Mouse (Mus musculus) limb, embryonic 13.5 days (tissue): ENCODE data around the gene Paics. TPM values are rescaled to one million over a fixed set of nuclear protein-coding genes. Genes with fewer than 3 reads are reported as not detected.
"Not testable (repeated sequence)": the region's sequence is repeated elsewhere in the genome, so short reads cannot be mapped to it uniquely, and the experiment has no call there.

Experiments used
- ATAC-seq: fragments of 200-750 bp; cut with Nextera tagmentation; 2 replicates; pipeline ENCODE4 v1.8.0; 2017; ENCODE audit warnings: low read depth, moderate number of reproducible peaks, moderate TSS enrichment; ENCODE audit not compliant: low FRiP score
- H3K27ac ChIP-seq: fragments of 300-500 bp; sonication (generic); 2 replicates; pipeline ENCODE4 v1.5.1; 2015; ENCODE audit warnings: inconsistent platforms, mild to moderate bottlenecking, moderate library complexity
- H3K27me3 ChIP-seq: fragments of 300-500 bp; sonication (generic); 2 replicates; pipeline ENCODE4 v1.6.1; 2015; ENCODE audit warnings: mild to moderate bottlenecking, inconsistent platforms
- H3K36me3 ChIP-seq: fragments of 300-500 bp; sonication (generic); 2 replicates; pipeline ENCODE4 v1.6.1; 2015; ENCODE audit warnings: inconsistent platforms, mild to moderate bottlenecking, moderate library complexity
- H3K4me1 ChIP-seq: fragments of 300-500 bp; sonication (generic); 2 replicates; pipeline ENCODE4 v1.6.1; 2015; ENCODE audit warnings: inconsistent platforms
- H3K4me2 ChIP-seq: fragments of 300-500 bp; sonication (generic); replicated peaks from 2 replicates; pipeline ENCODE4 v1.6.1; 2015; ENCODE audit warnings: inconsistent platforms, mild to moderate bottlenecking, moderate library complexity
- H3K4me3 ChIP-seq: fragments of 300-500 bp; sonication (generic); 2 replicates; pipeline ENCODE4 v1.5.1; 2015; ENCODE audit warnings: moderate library complexity, mild to moderate bottlenecking, inconsistent platforms
- H3K9ac ChIP-seq: fragments of 300-500 bp; sonication (generic); 2 replicates; pipeline ENCODE4 v1.6.1; 2015; ENCODE audit warnings: mild to moderate bottlenecking, inconsistent platforms
- H3K9me3 ChIP-seq: fragments of 300-500 bp; sonication (generic); 2 replicates; pipeline ENCODE4 v1.6.1; 2016; ENCODE audit warnings: inconsistent platforms
- WGBS: fragments of 180-500 bp; shearing (Covaris S2); methylation state at CpG from one replicate; pipeline ENCODE4 v1.1.7; 2015; 5-methylcytosine and 5-hydroxymethylcytosine counted together
- polyA plus RNA-seq: library from polyadenylated mRNA; unstranded; fragments of >200 nt; fragmentation: Nextera tagmentation; extraction: Ambion mirVana; gene quantifications from 2 replicates; pipeline ENCODE4 v1.2.1, GENCODE M21; 2015

The Paics gene
- polyA plus RNA-seq, 1 experiment from 2014 or later = 323 TPM

- peaks cover 43% of the 10 kb centered on the region for H3K4me1 ChIP-seq
- H3K27ac ChIP-seq = 0 out of 2 replicates have a peak overlapping the region, but pooled peaks have one; percentile 7
- no peaks in the 10 kb centered on the region for H3K27me3 ChIP-seq
- H3K9me3 ChIP-seq = no peaks in the 10 kb centered on the region
- H3K4me3 ChIP-seq = no peak overlapping the region
- 75% methylated on average over 6 of the region's 6 CpGs for WGBS
- H3K4me2 ChIP-seq = no peak overlapping the region
- H3K9ac ChIP-seq = no peak overlapping the region
- ATAC-seq = no peak
- peaks cover 42% of the 10 kb centered on the region for H3K36me3 ChIP-seq
These were observed 3.3 kb downstream of the Paics start for GRCm38 (mm10) chr5:76954271-76954900.

- H3K4me1 ChIP-seq = peaks cover 33% of the 10 kb centered on the region
- no peak overlapping the region for H3K4me3 ChIP-seq
- H3K9me3 ChIP-seq = no peaks in the 10 kb centered on the region
- no peaks in the 10 kb centered on the region for H3K27me3 ChIP-seq
- no peak overlapping the region for H3K4me2 ChIP-seq
- H3K36me3 ChIP-seq = peaks cover 51% of the 10 kb centered on the region
- H3K27ac ChIP-seq = peak overlapping the region; percentile 44; the same call in 1 of the 2 replicates
- WGBS = 87% methylated on average over 4 of the region's 4 CpGs
- no peak for ATAC-seq
- H3K9ac ChIP-seq = no peak overlapping the region
These were observed 4.4 kb downstream of the Paics start for GRCm38 (mm10) chr5:76955474-76955873.

DNA sequence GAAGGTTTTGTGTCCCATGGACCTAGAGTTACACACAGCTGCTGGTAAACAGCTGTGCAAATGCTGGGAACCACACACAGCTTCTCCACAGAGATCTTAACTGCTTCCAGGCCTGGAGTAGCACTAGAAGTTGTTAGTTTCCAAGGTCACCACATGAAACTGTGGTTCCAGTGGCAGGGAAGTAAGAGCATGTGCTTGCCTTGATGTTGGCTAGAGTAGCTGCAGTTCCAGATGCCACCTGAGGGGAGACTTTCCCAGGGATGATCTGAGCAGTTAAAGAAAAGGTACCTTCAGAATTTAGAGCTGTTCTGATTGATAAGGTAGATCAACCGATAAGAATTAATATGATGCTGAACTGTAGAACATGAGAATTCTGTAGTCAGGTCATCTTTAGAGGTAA is 6.8 kb downstream of the Paics start:
- H3K4me1 ChIP-seq = peaks cover 25% of the 10 kb centered on the region
- no peak overlapping the region for H3K9ac ChIP-seq
- no peaks in the 10 kb centered on the region for H3K27me3 ChIP-seq
- ATAC-seq = no peak
- H3K9me3 ChIP-seq = no peaks in the 10 kb centered on the region
- no peak overlapping the region for H3K27ac ChIP-seq
- peaks cover 75% of the 10 kb centered on the region for H3K36me3 ChIP-seq
- H3K4me2 ChIP-seq = no peak overlapping the region
- H3K4me3 ChIP-seq = no peak overlapping the region
- WGBS = 84% methylated on average over 1 of the region's 1 CpGs

GRCm38 (mm10) chr5:76959587-76959986 is 8.5 kb downstream of the Paics start:
- Histone ChIP-seq H3K9me3 (no peaks in the 10 kb centered on the region), H3K9ac (no peak overlapping the region), H3K27me3 (no peaks in the 10 kb centered on the region), H3K4me2 (no peak overlapping the region), H3K27ac (no peak overlapping the region), H3K36me3 (peaks cover 81% of the 10 kb centered on the region), H3K4me3 (no peak overlapping the region), H3K4me1 (peaks cover 11% of the 10 kb centered on the region)
- WGBS = 76% methylated on average over 5 of the region's 5 CpGs
- no peak for ATAC-seq

GRCm38 (mm10) chr5:76962545-76962944 is 11.4 kb downstream of the Paics start:
- Histone ChIP-seq H3K4me2 (no peak overlapping the region), H3K9ac (no peak overlapping the region), H3K36me3 (peaks cover 87% of the 10 kb centered on the region), H3K27ac (no peak overlapping the region), H3K4me3 (no peak overlapping the region), H3K4me1 (no peaks in the 10 kb centered on the region), H3K9me3 (no peaks in the 10 kb centered on the region), H3K27me3 (no peaks in the 10 kb centered on the region)
- no peak for ATAC-seq
- 62% methylated on average over 11 of the region's 11 CpGs for WGBS

DNA sequence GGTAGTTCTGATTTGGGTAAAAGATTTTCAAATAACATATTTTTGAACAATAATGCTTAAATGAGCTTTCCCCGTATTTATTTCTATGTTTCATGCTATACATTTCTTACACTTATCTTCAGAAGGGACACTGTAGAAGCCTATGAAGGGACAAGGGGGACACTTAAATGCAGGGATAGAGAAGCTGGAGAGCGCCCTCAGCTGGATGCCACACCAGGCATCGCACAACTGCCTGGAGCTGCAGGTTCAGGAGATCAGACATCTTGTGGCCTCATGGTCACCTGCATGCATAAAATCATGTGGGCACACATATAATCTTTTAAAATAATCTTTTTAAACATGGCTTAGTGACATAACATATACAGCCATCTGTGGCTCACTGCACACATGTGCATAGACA is 13.5 kb downstream of the Paics start:
- Histone ChIP-seq H3K9ac (no peak overlapping the region), H3K4me2 (no peak overlapping the region), H3K9me3 (no peaks in the 10 kb centered on the region), H3K27ac (no peak overlapping the region), H3K36me3 (peaks cover 88% of the 10 kb centered on the region), H3K4me3 (no peak overlapping the region), H3K27me3 (no peaks in the 10 kb centered on the region), H3K4me1 (no peaks in the 10 kb centered on the region)
- 88% methylated on average over 3 of the region's 3 CpGs for WGBS
- no peak for ATAC-seq

DNA sequence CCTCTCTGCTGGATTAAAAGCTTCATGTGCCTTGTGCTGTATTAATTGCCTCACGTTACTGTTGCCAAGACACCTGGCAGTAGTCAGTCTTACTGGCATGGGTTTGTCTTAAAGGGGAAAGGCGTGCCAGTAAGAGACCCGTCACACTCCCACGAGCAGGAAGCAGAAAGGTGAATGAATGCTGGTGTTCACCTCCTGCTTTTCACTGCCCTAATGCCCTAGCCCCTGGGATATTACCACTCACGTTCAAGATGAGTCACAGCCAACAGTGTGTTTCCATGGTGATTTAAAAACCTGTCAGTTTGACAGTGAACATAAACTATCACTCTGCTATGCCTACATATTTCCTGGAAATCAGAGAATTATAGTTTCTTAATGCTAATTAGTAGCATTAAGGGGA is 18.1 kb downstream of the Paics start:
- Histone ChIP-seq H3K9me3 (no peaks in the 10 kb centered on the region), H3K4me3 (no peak overlapping the region), H3K27ac (no peak overlapping the region), H3K36me3 (peaks cover 57% of the 10 kb centered on the region), H3K9ac (no peak overlapping the region), H3K4me1 (peaks cover 8% of the 10 kb centered on the region), H3K4me2 (no peak overlapping the region), H3K27me3 (no peaks in the 10 kb centered on the region)
- ATAC-seq = no peak
- WGBS = 79% methylated on average over 5 of the region's 5 CpGs

DNA sequence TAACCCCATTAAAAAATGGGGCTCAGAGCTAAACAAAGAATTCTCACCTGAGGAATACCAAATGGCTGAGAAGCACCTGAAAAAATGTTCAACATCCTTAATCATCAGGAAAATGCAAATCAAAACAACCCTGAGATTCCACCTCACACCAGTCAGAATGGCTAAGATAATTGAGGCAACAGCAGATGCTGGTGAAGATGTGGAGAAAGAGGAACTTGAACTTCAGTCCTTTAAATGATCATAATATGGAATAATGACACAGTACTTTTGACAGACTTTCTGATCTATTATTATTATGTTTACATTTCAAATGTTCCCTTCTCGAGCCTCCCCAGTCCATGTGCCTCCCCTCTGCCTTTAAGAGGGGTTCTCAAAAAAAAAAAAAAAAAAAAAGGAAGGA is 20.0 kb downstream of the Paics start:
- not testable (repeated sequence) for H3K9me3 ChIP-seq, H3K27ac ChIP-seq, H3K27me3 ChIP-seq, H3K4me2 ChIP-seq, H3K9ac ChIP-seq, ATAC-seq, H3K4me3 ChIP-seq
- H3K36me3 ChIP-seq = peaks cover 42% of the 10 kb centered on the region
- H3K4me1 ChIP-seq = peaks cover 16% of the 10 kb centered on the region
- 81% methylated on average over 1 of the region's 1 CpGs for WGBS

GRCm38 (mm10) chr5:76973488-76973887 is 22.4 kb downstream of the Paics start:
- peak overlapping the region; percentile 94 for H3K4me3 ChIP-seq
- H3K27ac ChIP-seq = no peak overlapping the region
- peaks cover 19% of the 10 kb centered on the region for H3K4me1 ChIP-seq
- peaks cover 42% of the 10 kb centered on the region for H3K36me3 ChIP-seq
- H3K9me3 ChIP-seq = no peaks in the 10 kb centered on the region
- H3K27me3 ChIP-seq = no peaks in the 10 kb centered on the region
- H3K4me2 ChIP-seq = peak overlapping the region; percentile 89
- H3K9ac ChIP-seq = peak overlapping the region; percentile 82
- 72% methylated on average over 3 of the region's 3 CpGs for WGBS
- no peak for ATAC-seq

DNA sequence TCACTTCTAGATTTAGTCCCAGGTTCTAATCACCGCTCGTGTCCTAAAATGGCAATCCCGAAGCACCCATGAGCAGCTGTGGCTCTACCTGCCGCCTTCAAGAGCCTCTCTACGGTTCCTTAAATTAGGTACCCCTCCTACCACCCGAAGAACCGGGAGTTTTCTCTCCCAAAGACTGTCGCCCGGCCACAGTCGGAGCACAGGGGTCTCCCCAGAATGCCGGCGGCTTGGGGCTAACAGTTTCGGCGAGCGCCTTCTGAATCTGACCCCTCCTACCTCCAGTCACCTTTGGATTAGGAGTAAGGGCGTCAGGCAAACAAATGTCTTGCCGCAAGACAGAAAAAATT is 23.1 kb downstream of the Paics start:
- Histone ChIP-seq H3K9me3 (no peaks in the 10 kb centered on the region), H3K36me3 (peaks cover 40% of the 10 kb centered on the region), H3K27ac (no peak overlapping the region), H3K4me1 (peaks cover 19% of the 10 kb centered on the region), H3K9ac (peak overlapping the region; percentile 82), H3K27me3 (no peaks in the 10 kb centered on the region), H3K4me2 (peak overlapping the region; percentile 89), H3K4me3 (peak overlapping the region; percentile 94)
- ATAC-seq = no peak; the same call in none of the 2 replicates
- 3% methylated on average over 17 of the region's 17 CpGs for WGBS

DNA sequence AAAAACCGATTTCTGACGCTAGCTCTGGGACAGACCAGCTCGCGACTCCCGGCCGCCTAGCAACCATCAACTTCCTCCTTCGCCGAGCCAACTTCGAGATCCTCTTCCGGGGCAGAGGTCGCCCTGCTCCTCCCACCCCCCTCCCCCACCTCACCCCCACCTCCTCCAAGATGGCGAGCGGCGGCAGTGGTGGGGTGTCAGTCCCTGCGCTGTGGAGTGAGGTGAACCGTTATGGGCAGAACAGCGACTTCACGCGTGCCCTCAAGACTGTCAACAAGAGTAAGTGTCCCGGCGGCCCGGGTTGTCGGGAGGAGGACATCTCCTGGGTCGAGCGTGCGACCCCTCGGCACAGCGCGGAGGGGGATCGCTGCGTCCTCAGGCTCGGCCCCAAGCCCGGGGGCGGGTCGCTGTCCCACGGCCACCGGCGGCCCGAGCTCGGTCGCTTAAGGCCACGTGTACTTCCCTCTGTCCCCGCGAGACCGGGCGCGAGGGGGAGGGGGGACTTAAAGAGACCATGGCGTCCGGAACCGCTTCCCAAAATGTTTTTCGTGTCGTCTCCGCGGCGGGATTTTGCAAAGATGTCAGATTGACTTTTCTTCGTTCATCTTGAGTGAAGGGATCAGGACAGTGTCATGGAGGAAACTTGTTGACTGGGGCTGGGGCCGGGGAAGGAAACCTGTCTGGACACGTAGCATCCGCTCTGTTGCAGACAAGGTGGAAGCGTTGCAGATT is 23.6 kb downstream of the Paics start, which contains the start of gene Srp72:
Srp72 (plus strand) TSS at position 130 of the 732 bp plus-strand sequence.
- Histone ChIP-seq H3K9me3 (no peaks in the 10 kb centered on the region), H3K27me3 (no peaks in the 10 kb centered on the region), H3K4me3 (peak within 1 kb of the TSS; percentile 94), H3K36me3 (peaks cover 40% of the 10 kb centered on the region), H3K27ac (peak within 1 kb of the TSS; percentile 87), H3K4me1 (peaks cover 19% of the 10 kb centered on the region), H3K9ac (peak within 1 kb of the TSS; percentile 90), H3K4me2 (peak within 1 kb of the TSS; percentile 89)
- WGBS = under 1% methylated on average over 60 of the region's 60 CpGs
- peak; percentile 94 for ATAC-seq

- H3K9ac ChIP-seq = peak overlapping the region; percentile 90
- WGBS = 70% methylated on average over 8 of the region's 8 CpGs
- no peak for ATAC-seq
- peak overlapping the region; percentile 89 for H3K4me2 ChIP-seq
- H3K27me3 ChIP-seq = no peaks in the 10 kb centered on the region
- peaks cover 19% of the 10 kb centered on the region for H3K4me1 ChIP-seq
- no peak overlapping the region for H3K27ac ChIP-seq
- peaks cover 38% of the 10 kb centered on the region for H3K36me3 ChIP-seq
- H3K9me3 ChIP-seq = no peaks in the 10 kb centered on the region
- H3K4me3 ChIP-seq = peak overlapping the region; percentile 94
These were observed 24.6 kb downstream of the Paics start for GRCm38 (mm10) chr5:76975736-76976135.
